Mouse (Mus musculus): ENCODE results near the gene Pmpca.

Gene Pmpca

DNA sequence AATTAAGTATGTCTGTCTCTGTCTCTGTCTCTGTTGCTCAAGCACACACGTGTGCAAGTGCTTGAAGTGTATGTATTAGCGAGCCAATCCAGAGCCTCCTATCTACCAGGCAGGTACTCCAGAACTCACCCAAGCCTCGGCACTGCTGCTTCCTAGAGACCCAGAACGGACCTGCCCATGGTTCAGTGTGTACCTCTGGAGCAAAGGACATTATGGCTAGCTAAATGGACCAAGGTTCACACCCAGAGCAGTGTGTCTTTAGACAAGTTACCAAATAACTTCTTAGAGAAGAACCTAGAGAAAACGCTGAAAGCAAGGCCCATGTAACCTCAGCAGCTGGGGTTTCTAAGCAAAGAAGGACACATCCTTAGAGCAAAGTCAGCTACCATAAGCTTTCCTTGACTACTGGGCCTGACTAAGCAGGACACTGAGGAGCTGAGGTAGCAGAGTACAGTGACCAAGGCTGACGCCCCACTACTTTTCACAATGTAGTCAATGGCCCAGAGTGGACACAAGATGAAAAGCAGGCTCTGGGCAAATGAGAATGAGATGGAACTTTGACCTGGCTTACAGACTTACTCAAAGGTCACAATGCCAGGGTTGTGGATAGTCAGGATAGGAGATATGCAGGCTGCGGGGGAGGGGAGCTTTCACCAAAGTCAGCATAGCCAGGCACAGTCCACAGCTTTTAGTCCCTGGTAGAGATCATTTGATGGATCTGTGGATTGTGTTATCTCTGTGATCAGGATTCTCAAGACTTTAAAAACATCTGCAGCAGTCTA is 45.8 kb downstream of the Pmpca start:
- DNase-seq: no peak

DNA sequence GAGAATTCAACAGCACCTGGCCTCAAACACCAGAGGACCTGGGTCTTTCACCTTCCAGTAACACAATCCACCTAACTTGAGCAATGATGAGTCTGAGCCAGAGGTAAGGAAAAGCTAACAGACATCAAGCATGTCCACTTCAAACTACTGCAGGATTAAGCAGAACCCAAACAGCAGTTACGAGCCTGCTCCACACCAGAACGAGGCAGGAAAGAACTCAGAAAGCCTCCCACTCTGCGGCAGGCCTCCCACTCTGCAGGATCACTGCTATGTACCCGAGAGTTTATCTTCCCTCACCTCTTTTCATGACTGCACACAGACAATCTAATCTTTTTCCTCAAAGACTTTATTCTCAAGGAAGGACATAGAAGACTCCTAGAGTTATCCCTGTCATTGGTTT is 48.1 kb downstream of the Pmpca start:
- DNase-seq: no peak

DNA sequence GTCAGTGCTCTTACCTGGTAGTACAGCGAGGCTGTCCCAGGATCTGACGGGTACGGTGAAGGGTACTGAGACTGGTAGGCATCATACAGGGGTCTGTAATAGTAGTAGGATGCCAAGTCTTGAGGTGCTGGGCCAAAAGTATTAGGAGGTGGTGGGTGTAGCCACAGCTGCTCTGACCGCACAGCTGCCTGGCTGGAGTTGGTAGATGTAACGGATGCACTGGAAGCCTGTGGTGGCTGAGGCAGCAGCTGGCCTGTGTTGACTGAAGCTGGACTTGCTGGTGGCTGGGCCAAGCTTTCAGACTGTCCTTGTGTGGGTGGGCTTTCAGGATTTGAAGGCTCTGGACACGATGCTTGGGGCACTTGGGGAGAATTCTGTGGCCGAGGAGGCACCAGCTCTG is 49.2 kb downstream of the Pmpca start:
- DNase-seq: no peak

DNA sequence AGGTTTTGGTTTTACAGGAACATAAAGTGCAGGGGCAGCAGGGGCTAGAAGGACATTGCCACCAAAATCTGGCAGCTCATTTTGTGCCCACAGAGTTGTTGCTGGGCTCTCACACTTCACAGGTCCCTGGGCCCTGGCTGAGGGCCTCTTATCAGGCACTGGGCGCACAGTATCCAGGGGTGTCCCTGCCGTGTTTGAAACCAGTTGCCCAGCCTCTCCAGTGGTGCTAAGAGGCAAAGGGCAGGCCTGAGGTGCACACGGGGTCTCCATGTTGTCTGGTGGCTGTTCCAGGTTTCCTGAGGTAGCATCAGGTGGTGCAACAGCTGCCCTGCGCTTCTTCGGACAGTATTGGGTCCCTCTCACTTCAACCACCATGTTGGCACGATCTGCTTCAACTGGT is 50.5 kb downstream of the Pmpca start:
- DNase-seq: no peak

DNA sequence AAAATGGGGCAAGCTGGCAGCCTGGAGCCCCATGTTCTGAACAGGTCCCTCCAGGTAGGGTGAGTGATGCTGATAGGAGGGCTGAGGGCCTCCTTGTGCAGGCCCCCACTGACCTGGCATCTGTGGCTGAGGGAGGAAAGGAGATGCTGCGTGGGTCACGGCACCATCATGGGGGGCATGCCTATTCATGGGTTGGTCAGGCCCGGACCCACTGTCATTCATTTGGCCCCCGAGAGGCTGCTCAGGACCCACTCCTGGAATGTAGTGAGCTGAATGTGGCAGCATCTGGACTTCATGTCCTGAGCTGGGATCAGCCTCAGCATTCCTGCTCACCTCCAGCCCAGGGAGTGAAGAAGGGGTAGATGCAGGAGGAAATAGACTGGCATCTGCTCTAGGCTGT is 52.1 kb downstream of the Pmpca start:
- DNase-seq: no peak

GRCm38 (mm10) chr2:26441688-26442087 is 52.5 kb downstream of the Pmpca start:
- DNase-seq: no peak

DNA sequence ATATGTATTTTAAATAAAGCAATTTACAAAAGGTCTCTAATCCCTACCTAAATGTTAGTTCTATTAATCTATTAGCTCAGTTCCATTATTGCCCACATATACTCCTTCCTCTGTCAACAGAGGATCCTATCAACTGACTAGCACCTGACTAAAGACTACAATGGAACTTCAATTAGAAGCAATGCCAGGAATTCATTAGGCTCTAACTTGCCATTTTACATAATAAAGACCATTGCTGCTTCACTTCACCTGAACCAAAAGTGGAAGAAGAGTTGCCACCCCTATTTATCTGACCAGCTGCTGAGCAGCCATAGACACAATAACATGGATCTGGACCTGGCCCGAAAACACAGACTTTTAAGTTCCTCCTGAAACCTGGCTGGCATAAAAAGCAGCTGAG is 53.7 kb downstream of the Pmpca start:
- DNase-seq: no peak

DNA sequence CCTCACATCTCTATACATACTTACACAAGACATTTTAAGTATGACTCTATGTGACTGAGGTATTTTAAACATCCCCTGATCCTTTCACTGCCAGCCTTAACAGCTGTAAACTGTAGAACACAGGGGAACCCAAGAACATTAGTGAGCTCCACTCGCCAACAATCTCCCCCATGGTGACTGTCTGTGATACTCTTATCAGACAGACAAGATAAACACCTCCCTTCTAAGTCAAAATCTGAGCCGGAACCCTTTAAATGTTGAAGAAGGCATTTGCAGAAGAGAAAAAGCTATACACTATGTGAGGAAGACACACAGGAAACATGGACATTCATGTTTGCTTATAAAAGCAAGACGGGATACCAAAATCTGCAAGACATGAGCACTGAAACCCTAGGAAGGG is 54.7 kb downstream of the Pmpca start:
- DNase-seq: no peak

DNA sequence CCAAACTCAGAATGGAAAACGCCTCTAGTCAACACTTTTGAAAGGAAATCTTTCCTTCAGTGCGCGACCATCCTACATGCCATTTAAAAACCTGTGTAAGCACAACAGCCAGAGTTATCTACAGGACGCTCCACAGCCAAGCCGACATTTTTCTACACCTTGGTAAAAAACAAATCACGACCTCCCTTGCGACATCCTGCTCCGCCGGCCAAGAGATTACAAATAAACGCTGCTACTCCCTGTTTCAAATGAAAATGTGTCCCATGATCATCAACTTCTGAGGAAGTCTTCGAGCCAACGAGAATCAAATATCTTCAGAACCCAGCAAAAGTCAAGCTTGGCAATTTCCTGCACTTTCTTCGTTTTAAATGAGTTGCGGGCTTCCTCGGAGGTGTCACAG is 55.2 kb downstream of the Pmpca start:
- DNase-seq: no peak

DNA sequence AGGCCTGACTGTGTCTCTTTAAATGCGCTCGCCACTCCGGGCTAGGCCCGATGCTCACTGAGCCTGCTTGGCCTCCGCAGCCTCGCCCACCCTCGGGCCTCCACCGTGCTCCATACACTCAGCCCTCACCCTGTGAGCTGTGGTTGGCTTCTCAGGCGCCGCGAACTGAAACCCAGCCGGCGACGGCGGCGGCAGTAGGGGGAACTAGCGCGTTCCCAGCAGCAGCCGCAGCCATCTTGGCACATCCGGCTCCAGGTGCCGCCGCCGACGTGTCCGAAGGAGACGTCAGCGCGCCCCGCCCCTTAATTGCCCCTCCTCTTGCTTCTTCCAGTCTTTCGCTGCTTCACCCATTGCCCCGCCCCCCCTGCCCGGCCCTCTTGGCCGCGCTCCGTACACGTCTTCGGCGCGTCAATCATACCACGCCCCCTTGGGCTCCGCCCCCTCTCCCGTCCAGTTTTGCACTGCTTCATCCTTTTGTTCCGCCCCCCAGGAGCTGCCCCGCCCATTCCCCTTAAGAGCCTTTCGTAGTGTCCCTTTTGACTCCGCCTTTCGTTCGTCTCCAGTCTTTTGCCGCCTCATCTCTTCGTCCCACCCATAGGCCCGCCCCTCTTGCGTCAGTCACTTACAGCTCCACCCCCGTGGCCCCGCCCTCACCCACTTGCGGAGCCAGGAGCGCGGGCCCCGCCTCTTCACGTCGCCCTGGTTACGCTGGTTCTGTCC is 56.0 kb downstream of the Pmpca start, which contains the start of gene Sec16a:
Gene Sec16a (minus strand): TSS at position 271 of the 720 bp plus-strand sequence.
- DNase-seq: peak; percentile 100

DNA sequence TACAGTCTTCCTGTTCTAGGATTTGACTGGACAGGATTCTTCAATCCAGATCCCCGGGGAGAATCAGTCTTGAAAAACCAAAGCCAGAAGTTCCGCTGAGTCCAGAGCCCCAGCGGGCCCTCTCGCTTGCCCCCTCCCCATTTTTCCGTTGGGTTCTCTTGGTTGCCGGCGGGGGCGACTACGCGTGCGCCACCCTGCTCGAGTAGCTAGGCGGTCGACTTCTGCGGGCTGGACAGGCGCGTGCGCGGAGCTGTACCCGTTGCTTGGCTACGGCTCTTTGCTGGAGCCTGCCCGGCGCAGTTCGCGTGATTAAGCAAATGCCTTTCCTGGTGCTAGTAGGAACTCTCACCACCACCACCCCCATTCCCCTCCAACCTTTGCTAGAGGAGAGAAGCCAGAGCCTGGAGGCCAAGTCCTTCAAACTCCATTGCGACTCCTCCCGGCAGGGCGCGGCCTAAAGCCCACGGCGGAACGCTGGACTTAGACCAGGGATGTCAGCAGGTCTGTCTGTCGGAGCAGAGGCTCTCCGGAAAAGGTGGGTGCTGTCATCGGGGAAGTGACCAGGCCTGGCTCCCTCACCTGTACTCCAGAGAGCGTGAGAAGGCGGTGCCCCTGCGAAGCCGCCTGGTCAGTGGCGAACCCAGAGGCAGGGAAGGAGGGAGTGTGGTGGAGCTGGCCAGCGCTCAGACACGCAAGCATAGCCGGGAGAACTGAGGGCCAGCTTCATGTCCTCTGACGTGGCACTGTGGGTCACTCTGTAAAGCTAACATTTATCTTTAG is 56.7 kb downstream of the Pmpca start:
- DNase-seq: peak; percentile 97

GRCm38 (mm10) chr2:26446671-26447070 is 57.5 kb downstream of the Pmpca start:
- DNase-seq: no peak
